Mouse (Mus musculus): ENCODE measurements at regions not wholly inside any gene's neighbourhood (a gene's known extent, or its start where the extent isn't known, plus 50 kb on each side); places are given as distances from the start of the nearest gene placed in this dataset.

- no peak for DNase-seq
Measured at GRCm38 (mm10) chr6:12140596-12140995, 233.0 kb downstream of the Phf14 start.

- no peak for DNase-seq
Measured at GRCm38 (mm10) chr6:12145216-12145615, 237.6 kb downstream of the Phf14 start.

DNA sequence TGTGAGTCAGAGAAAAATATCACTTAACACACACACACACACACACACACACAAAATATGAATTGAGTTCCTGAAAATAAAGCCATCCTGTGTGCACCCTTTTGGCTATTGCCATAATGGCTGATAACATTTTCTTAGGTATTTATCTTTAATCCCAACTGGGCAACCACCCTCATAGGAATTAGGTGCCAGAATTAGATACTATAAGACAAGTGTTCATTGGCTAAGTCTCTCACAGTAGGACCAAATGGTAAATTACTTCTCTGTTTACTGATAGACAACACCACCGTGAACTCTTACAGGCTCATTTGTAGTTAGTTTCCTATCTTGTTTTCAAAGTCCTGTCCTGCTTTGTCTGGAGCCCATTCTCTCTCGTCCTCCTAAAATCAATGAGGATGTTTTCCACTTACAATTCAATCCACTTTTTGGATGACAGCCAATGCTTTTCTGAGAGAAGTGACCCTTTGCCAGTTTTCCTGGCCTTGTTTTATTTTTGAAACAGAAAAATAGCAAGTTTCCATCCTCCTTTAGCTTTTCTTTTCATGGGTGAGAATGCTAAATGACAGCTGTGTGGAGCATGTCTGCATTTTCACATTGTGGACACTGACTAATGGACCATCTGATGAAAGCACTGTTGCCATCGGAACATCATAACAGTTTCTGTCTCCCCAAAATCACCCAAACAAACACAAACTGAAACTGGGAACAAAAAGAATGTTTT, 243.2 kb downstream of the Phf14 start:
- DNase-seq, result no peak

- no peak for DNase-seq
Measured at GRCm38 (mm10) chr6:12163971-12164370, 256.4 kb downstream of the Phf14 start.

DNA sequence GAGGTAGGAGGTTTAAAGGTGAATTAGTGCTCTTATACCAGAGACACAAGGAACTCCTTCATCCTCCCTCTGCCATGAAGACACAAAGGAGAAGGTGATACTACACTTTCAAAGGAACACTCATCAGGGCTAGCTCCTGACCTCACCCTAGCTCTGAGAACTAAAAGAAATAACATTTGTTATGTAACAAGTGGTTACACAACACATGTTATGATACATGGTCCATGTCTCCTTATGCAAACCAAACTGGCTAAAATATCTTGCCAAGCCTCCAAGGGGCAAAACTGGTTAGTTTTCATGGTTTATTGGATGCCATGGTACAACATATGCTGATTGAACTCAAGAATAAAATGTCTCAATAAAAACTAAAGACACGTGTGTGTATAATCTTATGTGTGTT, 260.9 kb downstream of the Phf14 start:
- no peak for DNase-seq

- no peak for DNase-seq
Measured at GRCm38 (mm10) chr6:12169431-12169830, 261.8 kb downstream of the Phf14 start.

GRCm38 (mm10) chr6:12170722-12171121, 263.1 kb downstream of the Phf14 start:
- no peak for DNase-seq

DNA sequence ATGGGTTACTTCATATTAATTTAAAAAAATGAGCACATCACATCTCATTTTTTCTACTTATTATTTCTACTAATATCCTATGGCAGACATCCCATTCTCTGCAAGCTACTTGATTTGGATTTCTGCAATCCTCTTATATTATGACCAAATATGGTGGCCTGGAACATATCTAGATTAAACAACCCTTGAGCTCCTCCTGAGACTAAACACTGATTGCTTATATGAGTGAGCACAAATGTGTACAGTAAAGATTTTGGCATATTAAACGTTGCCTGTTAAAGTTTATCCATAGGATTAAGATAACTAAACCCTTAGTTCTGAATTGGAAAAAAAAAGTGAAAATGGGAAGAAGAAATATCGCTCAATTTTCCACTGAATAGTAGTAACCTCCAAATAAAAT, 263.6 kb downstream of the Phf14 start:
- no peak for DNase-seq

- DNase-seq, result no peak
Measured at GRCm38 (mm10) chr6:12177996-12178395, 270.4 kb downstream of the Phf14 start.

DNA sequence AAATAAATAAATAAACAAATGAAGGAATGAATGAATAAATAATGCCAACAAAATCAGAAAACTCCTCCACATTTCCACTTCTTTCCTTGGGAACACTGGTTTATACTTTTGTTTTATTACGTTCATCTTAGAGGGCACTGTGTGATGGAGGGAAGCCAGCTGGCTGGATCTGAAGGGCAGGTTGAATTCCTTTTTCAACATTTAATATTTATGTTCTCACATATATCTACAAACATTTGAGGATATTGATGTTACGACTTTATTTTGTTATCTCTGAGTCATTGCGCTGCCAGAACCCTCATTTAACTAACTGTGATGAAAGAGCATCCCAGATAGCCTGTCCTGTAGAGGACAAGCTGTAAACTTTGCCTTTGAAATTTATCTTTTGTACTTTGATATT, 273.3 kb downstream of the Phf14 start:
- no peak for DNase-seq

GRCm38 (mm10) chr6:12210190-12210589, 302.6 kb downstream of the Phf14 start:
- no peak for DNase-seq

DNA sequence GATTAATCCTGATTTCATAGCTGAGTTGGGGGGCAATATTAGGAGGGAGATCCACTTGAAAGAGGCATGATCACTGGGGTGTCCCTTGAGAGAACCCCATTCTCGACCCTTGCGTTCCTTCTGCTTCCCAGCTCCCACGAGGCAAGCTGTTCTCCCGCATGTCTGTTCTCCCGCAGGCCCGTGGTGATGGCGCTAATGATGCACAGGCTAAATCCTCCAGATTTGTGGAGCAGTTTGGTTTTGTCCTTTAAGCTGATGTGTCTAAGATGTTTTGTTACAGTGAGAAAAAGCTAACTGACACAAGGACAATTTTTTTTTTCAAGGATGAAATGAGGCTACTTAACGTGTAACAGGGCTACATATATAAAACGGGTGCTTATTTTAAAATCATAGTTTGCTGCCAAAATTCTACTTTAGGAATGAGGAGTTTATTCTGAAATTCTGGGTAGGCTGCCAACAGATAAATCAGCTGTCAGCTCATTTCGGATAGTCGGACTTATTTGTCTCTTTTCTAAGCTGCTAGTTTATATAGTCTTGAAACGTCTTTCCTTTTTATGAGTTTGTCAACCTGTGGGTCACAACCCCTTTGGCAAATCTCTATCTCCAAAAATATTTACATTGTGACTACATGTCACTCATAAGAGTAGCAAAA, 307.0 kb downstream of the Phf14 start:
- no peak for DNase-seq

GRCm38 (mm10) chr6:12215178-12215553, 307.6 kb downstream of the Phf14 start:
- DNase-seq, result no peak

DNA sequence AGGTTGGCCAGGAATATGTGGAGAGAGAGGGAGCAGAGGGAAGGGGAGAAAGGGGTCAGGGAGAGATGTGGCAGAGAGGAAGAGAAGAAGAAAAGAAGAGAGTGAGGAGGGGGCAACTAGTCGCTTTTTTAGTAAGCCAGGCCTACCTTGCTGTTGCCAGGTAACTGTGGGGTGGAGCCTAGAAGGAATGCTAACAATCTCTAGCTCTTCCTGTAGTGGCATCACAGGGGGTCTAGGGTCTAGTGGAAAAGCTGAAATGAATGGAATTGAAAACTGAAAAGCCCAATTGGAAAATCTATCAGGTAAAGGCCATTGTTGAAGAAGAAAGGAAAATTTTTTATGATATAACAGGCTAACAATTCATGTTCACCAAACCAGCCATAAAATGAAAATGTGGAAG, 336.5 kb downstream of the Phf14 start:
- DNase-seq, result no peak

DNA sequence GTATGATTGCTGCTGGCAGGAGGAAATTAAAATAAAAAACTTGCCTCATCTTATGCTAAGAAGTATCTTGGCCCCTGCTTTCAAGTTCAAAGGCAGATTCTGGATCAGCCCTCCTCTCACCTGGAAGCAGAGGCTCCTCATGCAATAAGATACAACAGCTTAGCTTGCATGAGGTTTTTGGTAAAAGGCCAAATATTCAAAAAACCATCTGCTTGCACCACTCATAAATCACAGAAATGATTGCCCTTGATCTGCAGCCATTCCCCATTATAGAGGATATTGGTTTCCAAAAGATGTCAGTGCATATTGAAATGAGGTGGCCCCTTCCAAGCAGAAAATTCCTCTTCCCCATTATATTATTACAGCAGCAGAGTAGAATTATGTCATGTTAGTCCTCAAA, 340.4 kb downstream of the Phf14 start:
- no peak for DNase-seq

DNA sequence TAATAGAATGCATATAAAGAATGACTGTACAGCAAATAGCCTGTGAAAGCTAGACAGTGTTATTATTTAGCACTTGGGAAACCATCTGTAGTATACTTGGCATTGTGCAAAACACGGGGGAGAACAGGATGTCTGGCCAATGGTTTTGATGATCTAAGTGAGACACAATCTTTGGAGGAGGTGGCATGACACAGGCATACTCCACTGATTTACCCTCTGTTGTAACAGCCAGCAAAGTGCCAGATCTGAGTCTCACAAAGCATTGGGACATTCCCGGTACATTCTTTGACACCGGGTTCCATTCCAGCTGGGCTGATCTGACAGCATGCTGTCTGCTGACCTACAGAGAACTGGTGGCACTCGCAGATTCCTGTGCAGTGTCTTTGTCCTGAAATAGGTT, 341.0 kb downstream of the Phf14 start:
- no peak for DNase-seq

DNA sequence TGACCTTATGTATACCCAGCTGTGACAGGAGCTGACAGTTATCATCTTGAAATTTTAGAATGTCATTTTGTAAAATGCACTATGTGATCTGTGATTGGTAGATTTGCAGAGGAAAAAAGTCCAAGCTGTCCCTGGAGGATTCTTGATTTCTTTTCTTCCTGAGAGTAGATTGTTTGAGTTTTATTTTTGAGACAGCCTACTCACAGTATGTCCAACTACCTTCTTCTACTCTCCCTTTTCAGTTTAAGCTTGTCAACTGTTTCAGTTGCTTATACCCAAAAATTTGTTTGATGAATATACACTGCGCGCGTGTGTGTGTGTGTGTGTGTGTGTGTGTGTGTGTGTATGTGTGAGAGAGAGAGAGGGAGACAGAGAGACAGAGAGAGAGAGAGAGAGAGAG, 346.9 kb downstream of the Phf14 start:
- no peak for DNase-seq

DNA sequence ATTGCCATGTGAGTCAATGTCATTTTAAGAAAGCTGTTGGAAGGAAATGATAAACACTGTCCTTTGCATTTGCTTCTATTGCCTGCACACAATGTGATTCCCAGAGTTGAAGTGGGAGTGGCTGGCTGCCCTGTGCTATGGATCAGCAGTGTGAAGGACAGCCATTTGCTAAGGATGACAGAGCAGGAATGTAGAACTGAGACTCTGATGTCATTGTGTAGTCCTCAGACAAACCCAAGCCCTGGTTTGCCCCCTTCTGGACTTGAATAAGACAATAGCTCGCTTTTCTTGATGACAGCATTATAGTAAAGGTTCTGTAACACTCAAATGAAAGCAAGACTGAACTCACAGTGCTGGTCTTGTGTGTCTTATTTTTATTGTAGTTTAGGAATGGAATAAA, 347.8 kb downstream of the Phf14 start:
- no peak for DNase-seq

GRCm38 (mm10) chr6:12258273-12258672, 350.7 kb downstream of the Phf14 start:
- no peak for DNase-seq

DNA sequence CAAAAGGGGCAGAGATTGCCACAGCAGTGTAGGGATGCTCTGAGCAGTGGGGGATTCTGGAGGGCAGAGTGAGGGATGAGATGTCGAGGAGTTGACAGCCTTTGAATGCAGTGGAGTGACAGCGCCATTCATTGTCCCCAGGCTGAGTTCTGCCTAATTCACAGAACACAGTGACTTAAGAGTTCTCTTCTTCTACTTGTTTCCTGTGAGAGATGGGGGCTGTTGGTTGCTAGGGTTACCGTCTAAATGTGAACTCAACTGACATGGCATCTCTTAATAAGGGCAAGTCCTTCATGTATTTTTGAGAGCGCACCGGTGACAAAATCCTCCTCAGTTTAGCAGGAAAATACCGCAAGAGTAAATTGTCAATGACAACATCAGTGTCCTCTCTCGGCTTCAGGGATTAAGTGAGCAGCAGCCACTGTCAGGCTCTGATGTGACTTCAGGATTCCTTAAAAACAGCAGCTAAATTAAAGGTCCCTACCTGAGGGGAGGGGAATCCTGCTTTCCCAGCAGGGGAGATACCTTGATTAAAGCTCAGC, 351.4 kb downstream of the Phf14 start:
- no peak for DNase-seq

- no peak for DNase-seq
Measured at GRCm38 (mm10) chr6:12259629-12260028, 352.0 kb downstream of the Phf14 start.

DNA sequence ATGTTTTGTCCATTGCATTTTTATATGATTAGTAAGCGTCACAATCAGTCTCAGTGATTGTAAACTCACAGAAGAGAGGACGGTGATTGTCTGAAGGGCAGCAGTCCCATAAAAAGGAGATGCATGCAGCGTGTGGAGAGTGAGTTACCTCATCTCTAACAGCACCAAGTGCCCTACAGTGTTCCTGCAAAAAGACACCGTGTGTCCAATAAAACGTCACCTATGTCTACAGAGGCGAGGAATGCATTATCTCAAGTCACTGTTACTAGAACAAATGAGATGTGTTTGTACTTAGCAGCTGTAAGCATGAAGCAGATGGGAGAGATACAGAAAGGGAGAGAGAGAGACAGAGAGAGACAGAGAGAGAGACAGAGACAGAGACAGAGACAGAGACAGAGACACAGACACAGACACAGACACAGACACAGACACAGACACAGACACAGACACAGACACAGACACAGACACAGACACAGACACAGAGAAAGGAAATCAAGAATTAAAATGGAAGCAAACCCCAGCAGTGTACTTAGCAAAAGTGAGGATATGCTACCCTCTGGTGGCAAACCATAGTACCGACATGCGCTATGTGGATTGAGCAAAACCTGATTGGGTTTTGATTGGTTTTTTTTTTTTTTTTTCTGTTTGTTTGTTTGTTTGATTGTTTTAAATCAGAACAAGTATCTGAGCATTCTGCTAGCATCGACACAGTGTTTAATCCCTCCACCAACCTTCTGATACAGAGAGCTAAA, 352.9 kb downstream of the Phf14 start:
- DNase-seq, result peak; percentile 45 to 51
